Mouse (Mus musculus) Patski (cell line): ENCODE results near the gene Zfp764. TPM values are rescaled to one million over a fixed set of nuclear protein-coding genes. Genes with fewer than 3 reads are reported as not detected.
"Not testable (repeated sequence)": the region's sequence is repeated elsewhere in the genome, so short reads cannot be mapped to it uniquely, and the experiment has no call there.

ENCODE experiments used
- ATAC-seq: fragments of 100-300 bp; one replicate; pipeline ENCODE4 v1.8.0; 2021
- CTCF ChIA-PET: fragments of 350-600 bp; sonication (Branson Sonifier 250); formaldehyde crosslinking; loops from one replicate; lab custom pipeline; 2022; ENCODE audit warnings: inconsistent platforms; lab: Charles Lee
- POLR2A ChIA-PET: fragments of 350-600 bp; sonication (Branson Sonifier 250); formaldehyde crosslinking; loops from one replicate; lab custom pipeline; 2022; ENCODE audit warnings: antibody characterized with exemption, inconsistent platforms; lab: Charles Lee
- DNase-seq: peaks from one replicate; pipeline ENCODE4 v3.0.0-alpha.2; 2011; ENCODE audit warnings: low read depth, low spot score
- H3K27me3 ChIP-seq: fragments of 371-371 bp; one replicate; pipeline ENCODE4 v1.5.1; 2021
- CTCF ChIP-seq: fragments of 100-300 bp; IDR thresholded peaks from one replicate; pipeline ENCODE4 v1.5.1; 2021
- in situ Hi-C: fragments of 300-500 bp; cut with MboI; formaldehyde crosslinking; loops from 3 replicates; pipeline ENCODE4 v1.11.1; 2018; ENCODE audit warnings: low pct_unique_long_range_greater_than_20kb, mixed read lengths
- polyA plus RNA-seq: library from polyadenylated mRNA; unstranded; gene quantifications from one replicate; pipeline ENCODE4 v1.2.3, GENCODE M21; 2021

Gene Zfp764
- polyA plus RNA-seq: 2.9 TPM

DNA sequence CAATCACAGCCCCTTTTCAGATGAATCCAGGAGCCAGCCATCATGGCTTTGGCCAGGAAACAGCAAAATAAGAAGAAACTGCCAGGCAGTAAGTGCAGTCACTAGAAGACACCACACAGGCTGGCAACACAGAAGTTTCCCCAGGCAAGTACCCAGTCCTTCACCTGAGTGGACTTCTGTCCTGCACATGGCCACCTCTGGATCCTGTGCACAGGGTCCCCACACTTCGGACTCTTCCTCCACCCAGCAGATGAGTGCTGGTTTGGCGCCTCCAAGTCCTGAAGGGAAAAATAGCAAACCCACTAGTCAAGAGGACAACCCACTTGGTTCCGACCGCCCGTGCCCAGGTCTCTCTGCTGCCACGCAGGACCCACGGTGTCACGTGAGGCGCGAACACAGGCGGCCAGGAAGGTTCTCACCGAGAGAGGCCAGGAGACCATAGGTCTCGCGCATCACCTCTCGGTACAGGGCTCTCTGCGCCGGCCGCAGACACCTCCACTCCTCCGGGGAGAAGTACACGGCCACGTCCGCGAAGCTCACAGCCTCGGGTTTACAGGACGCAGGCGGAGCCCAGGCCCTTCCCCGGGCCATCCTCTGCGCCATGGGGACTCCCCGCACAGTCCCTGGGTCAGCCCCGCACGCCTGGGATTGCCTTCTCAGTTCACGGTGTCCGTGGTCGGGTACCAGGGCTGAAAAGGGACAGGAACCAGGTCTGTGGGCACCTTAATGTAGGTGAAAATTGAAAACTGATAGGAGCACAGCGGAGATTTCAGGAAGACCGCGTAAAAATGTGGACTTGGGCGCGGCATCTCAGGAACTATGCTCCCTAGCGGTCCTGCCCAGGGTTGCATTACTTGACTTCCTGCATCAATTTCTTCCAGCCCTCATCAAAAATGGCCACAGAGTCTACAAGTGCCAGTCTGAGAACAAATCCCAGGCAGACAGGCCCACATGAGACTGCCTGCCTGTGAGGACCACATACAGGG lies at the start of gene Zfp764:
Zfp764 (minus strand) TSS at position 821 of the 986 bp plus-strand sequence.
- peak; percentile 44 for TF ChIP-seq CTCF
- CTCF ChIA-PET: interaction anchor here (0.6 kb wide), 1 partner anchor 39 kb away, joined by 3 read pairs; no protein-coding TSS in a partner anchor
- H3K27me3 ChIP-seq, POLR2A ChIA-PET, ATAC-seq, DNase-seq, in situ Hi-C loops: not testable (repeated sequence)

DNA sequence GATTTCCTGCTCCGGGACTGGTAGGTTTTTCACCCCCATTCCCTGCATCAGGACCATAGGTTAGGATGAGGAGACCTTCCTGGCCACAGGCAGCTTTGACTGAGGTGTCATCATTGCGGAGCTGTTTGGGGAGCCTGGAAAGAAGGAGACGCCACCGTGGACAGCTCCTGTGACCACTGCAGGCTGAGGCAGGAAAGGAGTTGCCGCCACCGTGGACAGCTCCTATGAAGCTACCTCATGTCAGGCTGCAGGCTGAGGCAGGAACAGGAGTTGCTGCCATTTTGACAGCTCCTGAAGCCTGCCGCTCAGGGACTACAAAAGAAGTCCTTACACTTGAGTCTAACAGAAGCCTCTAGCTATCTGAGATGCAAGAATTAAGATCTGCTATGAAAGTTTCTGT lies 48.3 kb upstream of the Zfp764 start:
- ChIA-PET CTCF (no interaction called here), POLR2A (no interaction called here)
- in situ Hi-C loops: no loop called here
- H3K27me3 ChIP-seq: no peaks in the 10 kb centered on the region
- TF ChIP-seq CTCF: no peak
- DNase-seq (no peak), ATAC-seq (no peak)

GRCm38 (mm10) chr7:127453056-127453455 lies 46.4 kb upstream of the Zfp764 start:
- in situ Hi-C loops: no loop called here
- H3K27me3 ChIP-seq: no peaks in the 10 kb centered on the region
- no peak for TF ChIP-seq CTCF
- POLR2A ChIA-PET: interaction anchor here (1.5 kb wide), 1 partner anchor 14 kb away, joined by 4 read pairs; no protein-coding TSS in a partner anchor
- CTCF ChIA-PET: no interaction called here
- no peak for DNase-seq
- no peak for ATAC-seq

- CTCF ChIA-PET: no interaction called here
- DNase-seq (no peak), ATAC-seq (no peak)
- no peaks in the 10 kb centered on the region for H3K27me3 ChIP-seq
- in situ Hi-C loops: no loop called here
- POLR2A ChIA-PET: no interaction called here
- no peak for TF ChIP-seq CTCF
Measured at GRCm38 (mm10) chr7:127449966-127450365, 43.3 kb upstream of the Zfp764 start.

GRCm38 (mm10) chr7:127448521-127449300 lies 42.1 kb upstream of the Zfp764 start, which contains the start of gene Zfp689:
TSS of gene Zfp689 (minus strand) at chr7:127449158.
- in situ Hi-C loops: no loop called here
- ATAC-seq (peak; percentile 50), DNase-seq (peak; percentile 87)
- no peak for TF ChIP-seq CTCF
- ChIA-PET CTCF (no interaction called here), POLR2A (interaction anchor here (0.6 to 1.9 kb wide), 5 partner anchors 11 to 28 kb away, joined by 3 to 9 read pairs (median 4); partner anchors contain the start of genes Prr14 and Zfp688)
- no peaks in the 10 kb centered on the region for H3K27me3 ChIP-seq

DNA sequence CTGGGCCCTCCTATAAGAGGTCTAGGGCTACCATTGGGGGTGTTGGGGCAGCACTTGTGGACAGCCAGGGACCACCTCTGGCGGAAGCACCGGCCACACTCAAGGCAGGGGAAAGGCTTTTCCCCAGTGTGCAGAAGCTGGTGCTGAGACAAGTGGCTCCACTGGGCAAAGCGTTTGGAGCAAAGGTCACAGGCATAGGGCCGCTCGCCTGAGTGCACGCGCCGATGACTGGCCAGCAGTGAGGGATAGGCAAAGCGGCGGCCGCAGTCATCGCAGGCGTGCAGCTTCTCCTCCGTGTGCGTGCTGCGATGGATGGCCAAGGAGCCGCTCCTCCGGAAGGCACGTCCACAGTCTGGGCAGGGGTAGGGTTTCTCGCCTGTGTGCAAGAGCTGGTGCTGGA lies 37.4 kb upstream of the Zfp764 start:
- no peaks in the 10 kb centered on the region for H3K27me3 ChIP-seq
- DNase-seq (no peak), ATAC-seq (no peak)
- ChIA-PET POLR2A (no interaction called here), CTCF (no interaction called here)
- in situ Hi-C loops: no loop called here
- no peak for TF ChIP-seq CTCF

- ChIA-PET CTCF (no interaction called here), POLR2A (no interaction called here)
- peaks cover 1% of the 10 kb centered on the region for H3K27me3 ChIP-seq
- no peak for TF ChIP-seq CTCF
- in situ Hi-C loops: no loop called here
- DNase-seq (no peak), ATAC-seq (no peak)
Measured at GRCm38 (mm10) chr7:127437724-127438123, 31.1 kb upstream of the Zfp764 start.

- POLR2A ChIA-PET: no interaction called here
- TF ChIP-seq CTCF: no peak
- in situ Hi-C loops: no loop called here
- ATAC-seq (no peak), DNase-seq (no peak)
- CTCF ChIA-PET: no interaction called here
- H3K27me3 ChIP-seq: peaks cover 16% of the 10 kb centered on the region
Measured at GRCm38 (mm10) chr7:127435206-127435605, 28.6 kb upstream of the Zfp764 start.

- peaks cover under 1% of the 10 kb centered on the region for H3K27me3 ChIP-seq
- CTCF ChIA-PET: interaction anchor here (1.2 kb wide), 1 partner anchor 34 kb away, joined by 3 read pairs; no protein-coding TSS in a partner anchor
- no peak for TF ChIP-seq CTCF
- DNase-seq (no peak), ATAC-seq (no peak)
- in situ Hi-C loops: no loop called here
- POLR2A ChIA-PET: interaction anchor here (0.7 kb wide), 1 partner anchor 23 kb away, joined by 3 read pairs; the partner anchor contains the start of gene Zfp689
Measured at GRCm38 (mm10) chr7:127426354-127426753, 19.7 kb upstream of the Zfp764 start.

- in situ Hi-C loops: no loop called here
- ATAC-seq: no peak
- ChIA-PET CTCF (interaction anchor here (1.2 kb wide), 1 partner anchor 34 kb away, joined by 3 read pairs; no protein-coding TSS in a partner anchor), POLR2A (interaction anchor here (0.7 kb wide), 1 partner anchor 23 kb away, joined by 3 read pairs; the partner anchor contains the start of gene Zfp689)
- no peak for TF ChIP-seq CTCF
- DNase-seq: no peak
- H3K27me3 ChIP-seq: no peaks in the 10 kb centered on the region
Measured at GRCm38 (mm10) chr7:127425911-127426310, 19.3 kb upstream of the Zfp764 start.
